Mouse (Mus musculus) layer of hippocampus, adult 18-20 months (tissue): ENCODE results near the gene Cnfn. TPM values are rescaled to one million over a fixed set of nuclear protein-coding genes. Genes with fewer than 3 reads are reported as not detected.
A peak's percentile ranks its signal among the peaks of the same experiment; 100 is the strongest.
"Not testable (repeated sequence)": the region's sequence is repeated elsewhere in the genome, so short reads cannot be mapped to it uniquely, and the experiment has no call there.

Source experiments
- DNase-seq, 2 experiments: peaks; one replicate each; pipeline ENCODE4 v3.0.0; 2022; ENCODE audit warnings: low spot score in 2 of 2
- long read RNA-seq: library from polyadenylated mRNA; stranded (forward); transcript quantifications from one replicate; pipeline ENCODE4 v2.0.0, GENCODE M21; 2021
- total RNA-seq, 2 experiments: library from RNA; stranded (reverse); gene quantifications; 2 replicates each; pipeline ENCODE4 v1.2.3; 2021

The Cnfn gene
- total RNA-seq: not detected
- long read RNA-seq: 0 reads

DNA sequence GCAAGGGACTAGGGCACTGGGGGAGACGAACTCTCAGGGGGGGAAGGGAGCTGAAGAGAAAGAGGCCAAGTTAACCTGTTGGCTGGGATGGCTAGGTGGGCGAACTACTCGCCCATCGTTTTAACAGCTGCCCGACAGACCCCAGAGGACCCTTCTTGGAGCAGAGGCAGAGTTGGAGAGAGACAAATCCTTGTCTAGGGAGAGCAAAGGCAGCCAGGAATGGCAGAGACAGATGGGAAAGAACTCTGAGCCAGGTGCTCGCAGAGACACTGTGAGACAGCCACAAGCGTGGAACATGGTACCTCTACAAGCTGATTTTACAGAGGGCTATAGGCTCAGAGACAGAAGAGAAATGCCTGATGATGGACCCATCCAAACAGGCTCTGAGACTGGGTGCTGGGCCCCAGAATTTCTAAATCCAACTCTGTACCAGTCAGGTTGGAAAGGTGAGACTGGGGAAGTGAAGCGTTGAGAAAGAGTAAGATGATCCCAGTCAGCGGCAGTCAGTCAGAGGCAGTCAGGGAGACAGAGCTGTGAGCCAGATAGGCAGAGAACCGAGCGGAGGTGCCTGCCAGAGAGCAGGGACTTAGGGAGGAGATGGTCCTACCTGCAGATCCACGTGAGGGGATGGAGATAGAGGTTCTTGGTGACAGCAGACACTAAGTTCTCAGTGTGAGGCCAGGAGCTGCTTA is at the start of gene Cnfn:
TSS of gene Cnfn (minus strand) at position 667 of the 692 bp plus-strand sequence.
- no peak for DNase-seq

DNA sequence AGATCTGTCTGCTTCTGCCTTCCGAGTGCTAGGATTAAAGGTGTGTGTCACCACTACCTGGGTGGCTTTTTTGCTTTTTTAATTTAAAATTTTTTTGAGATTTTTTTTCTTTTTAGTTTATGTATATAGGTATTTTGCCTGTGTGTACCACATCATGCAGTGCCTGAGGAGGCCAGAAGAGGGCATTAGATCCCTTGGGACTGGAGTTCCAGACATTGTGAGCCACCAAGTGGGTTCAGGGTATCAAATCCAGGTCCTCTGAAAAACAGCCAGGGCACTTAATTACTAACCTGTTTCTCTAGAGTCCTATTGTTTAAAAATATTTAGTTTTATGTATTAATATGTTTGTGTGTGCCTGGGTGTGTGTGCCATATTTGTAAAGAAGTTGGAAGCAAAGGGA is 48.1 kb upstream of the Cnfn start:
- peak in 1 of 2 experiments; percentile 37 for DNase-seq

DNA sequence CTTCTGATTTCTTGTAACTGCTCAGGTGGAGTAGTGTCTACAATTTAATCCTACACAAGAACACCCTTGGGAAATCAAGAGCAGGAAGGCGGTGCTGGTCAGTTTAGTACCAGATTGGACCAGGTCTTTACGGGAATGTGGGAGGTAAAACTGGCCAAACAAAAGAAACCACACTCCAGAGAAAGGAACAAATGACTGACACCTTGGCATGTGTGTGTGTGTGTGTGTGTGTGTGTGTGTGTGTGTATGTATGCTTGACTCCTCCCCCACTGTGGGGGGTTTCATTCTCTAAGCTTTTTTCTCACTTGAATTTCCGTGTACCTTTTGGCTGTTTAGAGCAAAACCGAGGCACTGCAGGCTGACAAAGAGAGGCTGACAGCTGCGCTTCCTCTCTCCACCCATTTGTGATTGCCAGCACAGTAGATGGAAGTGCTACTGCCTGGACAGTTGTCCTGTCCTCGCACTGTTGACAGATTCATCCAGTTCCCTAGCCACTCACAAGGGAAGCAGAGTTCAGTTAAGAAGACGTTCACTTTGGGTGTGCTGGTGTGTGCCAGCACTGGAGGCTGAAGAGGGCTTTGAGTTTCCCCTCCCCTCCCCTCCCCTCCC is 43.4 kb upstream of the Cnfn start, which contains the start of gene Cxcl17:
TSS of gene Cxcl17 (minus strand) at position 54 of the 609 bp plus-strand sequence.
- DNase-seq: no peak

DNA sequence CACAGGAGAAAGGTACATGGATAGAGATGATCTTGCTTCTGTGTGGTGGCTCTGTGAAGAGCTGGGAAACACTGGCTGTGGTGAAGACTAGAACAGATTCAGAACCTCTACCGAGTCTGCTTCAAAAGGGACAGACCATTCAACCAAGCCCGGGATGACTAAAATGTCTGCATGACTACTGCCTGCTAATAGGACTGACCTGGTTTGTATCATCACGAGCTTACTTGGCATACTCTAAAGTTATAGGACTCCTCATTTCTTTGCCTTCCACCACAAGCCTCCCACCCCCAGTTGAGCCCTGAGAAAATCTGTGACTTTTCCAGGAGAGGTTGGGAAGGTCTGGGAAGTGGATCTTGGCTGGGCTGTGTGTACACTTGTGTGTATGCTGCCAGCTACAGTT is 42.3 kb upstream of the Cnfn start:
- no peak for DNase-seq

DNA sequence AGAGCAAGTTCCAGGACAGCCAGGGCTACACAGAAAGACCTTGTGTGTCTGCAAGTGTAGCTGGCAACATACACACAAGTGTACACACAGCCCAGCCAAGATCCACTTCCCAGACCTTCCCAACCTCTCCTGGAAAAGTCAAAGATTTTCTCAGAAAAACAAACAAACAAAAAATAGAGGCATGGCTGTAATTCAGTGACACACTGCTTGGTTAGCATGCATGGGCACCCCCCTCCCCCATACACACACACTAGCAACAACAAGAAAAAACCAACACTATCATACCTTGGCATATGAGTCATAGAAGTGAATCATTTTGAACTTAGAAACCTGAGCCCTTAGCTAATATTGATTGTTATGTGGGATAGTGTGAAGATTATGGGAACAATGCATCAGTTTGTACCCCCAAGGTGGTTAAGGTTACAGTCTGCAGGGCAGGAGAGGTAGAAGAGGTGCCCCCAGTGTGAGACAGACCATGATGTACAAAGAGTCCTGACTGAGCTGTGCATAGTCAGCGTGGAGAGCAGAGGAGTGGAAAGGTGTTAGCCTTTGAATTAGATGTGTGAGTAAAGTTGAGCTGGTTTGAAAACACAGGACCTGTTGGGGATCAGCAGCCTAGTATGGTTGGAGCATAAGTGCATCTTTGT is 41.6 kb upstream of the Cnfn start:
- no peak for DNase-seq

DNA sequence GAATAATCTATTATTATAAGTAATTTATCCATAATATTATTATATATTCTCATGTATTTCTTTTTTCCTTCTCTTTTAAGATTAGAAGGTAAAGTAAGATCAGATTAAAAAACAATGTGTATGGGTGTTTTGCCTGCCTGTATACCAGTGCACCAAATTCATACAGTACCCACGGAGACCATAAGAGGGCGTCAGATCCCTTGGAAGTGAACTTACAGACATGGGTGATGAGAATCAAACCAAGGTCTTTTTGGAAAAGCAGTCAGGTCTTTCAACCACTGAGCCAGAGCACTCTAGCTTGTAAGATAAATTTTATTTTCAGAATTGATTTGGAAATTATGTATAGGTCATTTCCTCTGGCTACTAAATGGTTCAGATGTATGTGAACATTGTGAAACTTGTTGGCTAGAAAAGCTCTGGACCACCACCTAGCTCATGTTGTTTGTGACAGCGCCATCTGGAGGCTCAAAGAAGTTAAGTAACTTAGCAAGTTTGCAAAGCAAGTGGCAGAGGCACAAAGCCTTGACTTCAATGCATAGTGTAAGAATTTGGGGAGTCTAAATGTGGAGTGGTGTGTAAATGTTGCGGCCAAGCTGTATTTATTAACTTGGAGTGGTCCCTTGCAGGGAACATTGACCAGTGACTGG is 39.7 kb upstream of the Cnfn start:
- DNase-seq: no peak

DNA sequence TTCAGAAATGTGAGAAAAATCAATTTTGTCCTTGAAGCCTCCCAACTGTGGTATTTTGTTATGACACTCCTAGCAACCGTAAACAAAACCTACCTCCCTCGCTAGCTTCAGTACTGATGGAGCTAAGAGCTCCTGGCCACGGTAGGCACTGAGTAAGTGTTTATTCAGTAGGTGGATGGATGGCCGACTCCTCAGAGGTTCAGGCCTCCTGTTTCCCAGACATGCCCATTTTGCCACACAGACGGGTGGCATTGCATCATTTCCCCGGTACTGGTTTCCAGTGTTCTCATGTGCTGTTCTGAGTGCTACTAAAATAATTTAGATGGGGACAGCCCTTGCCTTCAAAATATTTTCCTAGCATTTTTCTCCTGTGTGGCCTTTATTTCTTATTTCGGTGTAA is 36.9 kb upstream of the Cnfn start:
- no peak for DNase-seq

DNA sequence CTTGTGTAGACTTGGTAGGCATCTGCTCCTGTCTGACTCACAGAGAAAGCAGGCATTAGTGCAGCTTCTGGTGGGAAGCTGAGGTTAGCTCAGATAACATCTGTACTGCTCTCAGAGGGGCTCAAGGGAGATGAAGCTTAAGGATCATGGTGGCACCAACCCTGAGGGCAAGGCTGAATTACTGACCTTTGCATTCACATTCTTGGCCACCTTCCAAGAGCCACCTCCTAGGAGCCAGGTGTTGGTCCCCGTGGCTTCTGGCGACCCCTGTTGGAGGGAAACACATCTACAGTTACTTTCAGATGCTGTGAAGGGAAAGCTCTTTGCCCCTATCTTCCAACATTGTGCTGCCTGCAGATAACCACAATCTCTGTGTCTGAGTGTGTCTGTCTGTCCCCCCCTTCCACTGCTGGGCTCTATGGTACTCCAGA is 33.2 kb upstream of the Cnfn start:
- DNase-seq: no peak

DNA sequence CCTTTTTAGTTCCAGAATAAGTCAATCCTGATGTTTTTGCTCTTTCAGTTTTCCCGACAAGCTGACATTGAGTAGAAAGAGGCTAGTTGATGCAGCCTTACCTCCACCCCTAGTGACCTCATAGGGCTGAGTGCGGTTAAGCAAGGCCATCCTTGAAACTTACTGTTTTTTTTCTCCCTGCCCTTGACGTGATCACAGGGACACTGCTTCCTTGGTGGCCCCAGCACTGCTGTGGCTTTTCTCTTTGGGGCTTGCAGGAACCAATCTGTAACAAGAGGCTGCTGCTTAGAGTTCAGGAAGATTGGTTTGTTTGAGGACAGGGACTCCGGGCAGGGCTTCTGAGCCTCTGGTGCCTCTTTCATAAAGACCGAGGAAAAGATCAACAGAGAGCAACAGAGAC is 32.5 kb upstream of the Cnfn start:
- no peak for DNase-seq

DNA sequence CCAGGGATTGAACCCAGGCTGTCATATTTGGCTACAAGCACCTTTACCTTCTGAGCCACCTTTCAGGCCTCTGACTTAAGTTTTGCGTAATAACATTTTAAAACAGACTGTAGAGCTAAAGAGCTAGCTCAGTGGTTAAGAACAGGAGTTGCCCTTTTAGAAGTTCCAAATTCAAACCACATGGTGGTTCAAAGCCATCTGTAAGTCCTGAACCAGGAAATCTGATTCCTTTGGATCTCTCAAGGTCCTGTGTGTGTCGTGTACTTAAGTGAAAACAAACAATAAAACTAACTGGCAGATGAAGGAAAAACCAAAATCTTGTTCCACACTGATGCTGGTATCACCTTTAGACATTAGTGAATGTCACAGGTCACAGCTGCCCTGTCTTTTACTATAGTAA is 32.0 kb upstream of the Cnfn start:
- no peak for DNase-seq

DNA sequence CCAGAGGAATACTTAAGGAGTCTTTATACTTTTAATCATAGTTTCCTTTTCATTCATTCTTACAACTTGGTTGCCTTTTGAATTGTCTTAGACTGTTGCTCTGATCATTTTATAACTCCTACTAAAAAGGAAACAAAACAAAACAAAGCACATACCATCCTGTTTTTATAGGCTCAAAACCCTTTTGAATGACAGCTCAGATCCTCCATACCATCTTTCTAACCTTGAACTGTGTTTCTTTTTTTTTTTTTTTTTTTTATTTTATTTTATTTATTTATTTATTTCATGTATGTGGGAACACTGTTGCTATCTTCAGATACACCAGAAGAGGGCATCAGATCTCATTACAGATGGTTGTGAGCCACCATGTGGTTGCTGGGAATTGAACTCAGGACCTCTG is 29.5 kb upstream of the Cnfn start:
- not testable (repeated sequence) for DNase-seq

DNA sequence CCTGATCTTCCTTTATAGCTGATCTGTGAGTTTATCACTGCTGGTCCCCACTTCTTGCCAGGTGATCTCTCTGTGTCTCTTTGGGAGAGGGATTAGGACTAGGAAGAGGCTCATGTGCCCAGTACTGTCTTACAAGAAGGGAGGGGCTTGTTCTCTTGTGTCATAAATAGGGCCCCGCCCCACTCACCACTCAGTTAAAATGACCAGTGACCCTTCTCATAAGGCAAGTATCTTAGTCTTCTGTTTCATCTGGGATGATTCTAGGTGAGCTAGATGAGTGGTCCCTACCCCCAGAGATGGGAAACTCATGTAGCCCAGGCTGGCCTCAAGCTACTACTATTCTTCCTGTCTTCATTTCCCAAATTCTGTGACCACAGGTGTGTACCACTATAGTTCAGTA is 29.1 kb upstream of the Cnfn start, which contains the start of gene Lipe:
TSS of gene Lipe (minus strand) at position 101 of the 400 bp plus-strand sequence.
- no peak for DNase-seq

DNA sequence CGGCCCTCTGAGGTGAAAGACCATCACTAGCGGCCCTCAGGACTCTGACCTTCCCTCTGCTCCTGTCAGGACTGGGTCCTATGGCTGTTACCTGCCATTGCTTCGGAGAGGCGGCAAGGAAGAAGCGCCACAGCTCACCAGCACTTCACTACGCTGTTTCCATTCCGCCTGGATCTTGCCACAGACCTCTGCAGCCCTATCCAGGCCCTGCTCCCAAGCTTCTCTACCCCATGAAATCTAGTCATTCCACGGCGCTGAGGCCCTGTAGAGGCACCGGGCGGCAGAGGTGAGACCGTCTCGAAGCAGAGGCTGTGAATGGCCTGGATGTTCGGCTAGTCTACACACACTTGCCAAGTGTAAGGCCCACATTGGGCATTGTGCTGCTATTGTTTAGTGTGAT is 27.1 kb upstream of the Cnfn start:
- DNase-seq: no peak

DNA sequence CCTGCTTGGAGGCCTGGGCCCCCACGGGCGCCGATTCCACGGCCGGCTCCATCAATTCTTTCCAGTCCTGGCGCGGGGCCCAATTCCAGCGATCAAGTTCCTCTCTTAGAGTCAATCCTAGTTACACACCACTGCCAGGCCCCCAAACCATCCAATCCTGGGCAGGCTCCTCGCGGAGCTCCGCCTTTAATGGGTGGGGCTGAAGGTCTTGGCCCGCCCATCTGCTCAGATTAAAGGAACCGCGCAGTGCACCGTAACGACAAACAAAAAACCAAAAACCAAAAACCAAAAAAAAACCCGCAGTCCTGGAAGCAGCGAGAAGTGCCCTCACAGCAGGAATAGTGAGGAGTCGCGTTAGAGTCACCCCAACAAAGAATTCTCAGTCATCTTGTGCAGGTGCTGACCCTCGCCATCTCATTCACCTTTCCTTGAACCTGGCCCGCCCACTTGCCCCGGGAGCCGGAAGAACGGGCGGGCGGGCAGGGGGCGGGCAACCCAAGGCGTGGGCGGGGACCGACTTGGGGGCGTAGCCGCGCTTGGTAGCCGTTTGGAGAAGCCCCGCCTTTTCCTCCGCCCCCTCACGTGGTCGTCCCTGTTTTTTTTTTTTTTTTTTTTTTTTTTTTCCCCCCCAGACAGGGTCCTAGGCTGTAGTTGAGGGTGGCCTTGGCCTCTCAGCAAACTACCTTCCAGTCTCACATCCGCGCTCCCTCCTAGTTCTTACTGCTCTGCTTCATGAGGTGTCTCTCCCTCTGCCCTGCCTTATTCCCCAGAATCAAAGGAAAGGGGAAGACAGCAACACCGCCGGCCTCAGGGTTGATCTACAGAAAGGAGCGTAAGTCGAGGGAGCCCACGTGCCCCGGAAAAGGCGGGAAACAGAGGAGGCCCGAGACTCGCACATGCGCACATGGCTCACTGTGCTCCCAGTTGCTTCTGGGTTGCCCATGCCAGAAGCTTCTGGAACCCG is 26.3 kb upstream of the Cnfn start:
- DNase-seq: peak; percentile 94 to 97

DNA sequence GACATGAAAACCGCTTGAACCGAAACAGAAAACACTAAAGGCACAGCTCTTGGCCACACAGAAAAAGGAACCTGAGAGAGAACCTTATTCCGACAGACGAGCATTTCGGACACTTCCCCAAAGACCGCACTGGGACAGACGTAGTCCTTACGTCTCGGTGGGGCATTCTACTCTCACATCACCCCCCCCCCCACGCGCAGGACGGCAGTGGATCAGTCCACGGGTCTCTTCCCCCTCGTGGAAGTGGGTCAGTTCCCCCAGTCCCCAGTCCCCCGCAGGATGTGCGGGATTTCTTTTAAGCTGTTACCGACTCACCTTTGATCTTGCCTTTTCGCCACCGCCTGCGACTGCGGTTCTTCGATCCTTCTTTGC is 25.6 kb upstream of the Cnfn start:
- no peak for DNase-seq

DNA sequence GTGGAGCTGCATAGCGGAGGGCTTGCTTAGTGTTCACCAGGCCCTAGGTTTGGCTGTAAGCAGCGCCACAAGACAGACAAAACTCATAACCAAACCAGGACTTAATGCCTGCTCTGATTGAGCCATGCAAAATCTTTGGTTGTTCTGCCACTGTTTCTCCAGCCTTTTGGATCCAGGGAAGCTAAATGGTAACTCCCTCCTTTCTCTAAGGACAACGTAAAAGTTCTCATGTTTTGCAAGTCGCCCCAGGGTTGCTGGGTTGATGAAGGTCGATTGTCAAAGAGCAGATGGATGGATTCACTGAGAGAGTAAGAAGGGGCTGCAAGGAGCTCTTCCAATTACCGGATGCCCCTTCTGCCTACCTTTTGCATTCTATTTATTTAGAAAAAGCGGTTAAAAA is 25.2 kb upstream of the Cnfn start:
- DNase-seq: no peak

DNA sequence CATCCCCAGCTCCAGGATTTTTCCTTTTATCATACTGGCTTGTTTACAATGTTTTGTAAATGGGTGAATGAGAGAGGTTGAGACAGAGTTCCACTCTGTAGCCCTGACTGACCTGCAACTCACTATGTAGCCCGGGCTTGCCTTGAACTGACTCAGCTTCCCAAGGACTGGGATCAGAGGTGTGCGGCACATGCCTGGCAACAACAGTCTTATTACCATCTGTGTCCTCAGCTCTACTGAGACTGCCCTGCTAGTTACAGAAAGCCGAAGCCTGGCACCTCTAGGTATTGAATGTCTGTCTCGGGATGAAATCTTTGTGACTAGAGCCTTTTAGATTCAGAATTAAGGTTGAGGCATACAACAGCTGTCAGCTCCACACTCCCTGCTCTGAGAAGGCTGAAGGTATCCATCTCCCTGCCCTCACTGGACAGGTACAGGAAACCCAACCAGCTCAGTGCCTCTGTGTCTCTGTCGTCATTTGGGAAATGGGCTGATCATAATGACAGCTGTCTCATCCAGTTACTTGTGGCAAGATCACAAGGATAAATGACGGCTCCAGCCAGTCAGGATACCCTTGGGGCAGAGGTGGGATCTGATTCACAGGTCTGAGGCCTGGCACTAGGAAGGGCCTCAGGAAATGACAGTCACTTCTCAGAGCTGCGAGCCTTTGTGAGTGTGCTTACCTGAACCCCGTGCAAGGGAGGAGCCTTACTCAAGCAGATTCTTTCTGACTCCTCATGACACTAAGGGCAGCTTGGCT is 24.1 kb upstream of the Cnfn start:
- DNase-seq: no peak

DNA sequence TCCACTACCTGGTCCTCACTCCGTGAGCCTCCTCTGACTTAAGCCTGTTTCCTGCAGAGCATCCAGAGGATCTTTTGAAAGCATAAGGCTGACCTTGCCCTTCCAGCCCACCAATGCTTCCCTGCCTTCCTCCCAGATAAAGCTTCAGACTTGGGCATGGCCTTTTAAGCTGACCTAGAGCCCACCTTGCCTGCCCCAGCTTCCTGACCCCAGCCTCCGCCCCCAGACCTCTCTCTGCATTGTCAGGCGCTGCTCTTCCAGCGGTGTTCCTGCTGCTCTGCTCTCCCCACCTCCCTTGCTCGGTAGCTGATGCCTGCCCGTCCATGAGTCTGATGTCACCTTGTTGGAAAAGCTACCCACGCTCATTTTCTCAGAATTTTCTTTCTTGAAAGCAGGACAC is 23.3 kb upstream of the Cnfn start:
- DNase-seq: no peak

DNA sequence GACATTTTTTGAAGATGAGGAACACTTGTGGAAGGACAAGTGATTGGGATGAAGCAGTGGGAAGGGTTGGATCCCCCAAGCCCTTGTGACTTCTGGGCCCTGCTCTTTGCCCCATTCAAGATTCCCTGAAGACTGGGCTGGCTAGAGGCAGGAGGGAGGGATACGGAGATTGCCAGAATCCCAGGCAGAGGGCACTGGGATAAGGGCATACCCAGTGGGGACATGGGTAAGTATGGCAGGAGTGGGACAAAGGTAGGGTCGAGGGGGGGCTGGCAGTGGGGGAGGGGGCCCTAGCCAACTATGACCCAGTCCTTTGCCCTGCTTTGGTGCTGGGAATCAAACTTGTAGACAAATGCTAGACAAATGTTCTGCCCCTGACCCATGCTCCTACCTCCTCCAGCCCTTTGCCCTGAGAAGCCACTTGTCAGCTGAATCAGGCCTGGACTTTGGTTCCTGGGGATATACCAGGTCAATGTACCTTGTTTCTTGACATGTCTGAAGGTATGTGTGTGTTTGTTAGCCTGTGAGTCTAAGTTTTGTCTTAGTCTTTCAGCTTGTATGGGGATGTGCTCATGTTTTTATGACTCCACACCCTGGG is 22.4 kb upstream of the Cnfn start:
- DNase-seq: no peak

DNA sequence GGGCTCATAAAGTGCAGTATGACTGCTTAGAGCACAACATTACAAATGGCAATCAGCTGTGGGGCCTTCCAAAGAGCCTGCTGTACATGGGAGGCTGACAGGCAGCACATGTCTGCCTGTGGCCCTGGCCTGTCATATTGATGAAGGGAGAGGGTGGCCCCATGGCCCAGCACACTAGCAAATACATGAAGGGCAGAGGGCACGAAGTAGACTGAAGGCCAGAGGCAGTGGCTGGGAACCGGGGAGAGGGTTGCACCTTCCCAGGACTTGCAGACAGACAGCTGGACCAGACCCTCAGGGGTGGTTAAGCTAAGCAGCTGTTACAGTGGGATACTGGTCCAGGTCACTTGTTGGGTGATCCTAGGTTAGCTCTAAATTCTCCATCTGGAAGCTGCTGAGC is 21.5 kb upstream of the Cnfn start:
- no peak for DNase-seq
